Mouse (Mus musculus): Measurements from ENCODE around the gene Clstn3. TPM values are rescaled to one million over a fixed set of nuclear protein-coding genes. Genes with fewer than 3 reads are reported as not detected.
A peak's percentile ranks its signal among the peaks of the same experiment; 100 is the strongest.
"Not testable (repeated sequence)": the region's sequence is repeated elsewhere in the genome, so short reads cannot be mapped to it uniquely, and the experiment has no call there.

The Clstn3 gene
- polyA plus RNA-seq, 1 experiment from 2014 or later = 183 TPM

DNA sequence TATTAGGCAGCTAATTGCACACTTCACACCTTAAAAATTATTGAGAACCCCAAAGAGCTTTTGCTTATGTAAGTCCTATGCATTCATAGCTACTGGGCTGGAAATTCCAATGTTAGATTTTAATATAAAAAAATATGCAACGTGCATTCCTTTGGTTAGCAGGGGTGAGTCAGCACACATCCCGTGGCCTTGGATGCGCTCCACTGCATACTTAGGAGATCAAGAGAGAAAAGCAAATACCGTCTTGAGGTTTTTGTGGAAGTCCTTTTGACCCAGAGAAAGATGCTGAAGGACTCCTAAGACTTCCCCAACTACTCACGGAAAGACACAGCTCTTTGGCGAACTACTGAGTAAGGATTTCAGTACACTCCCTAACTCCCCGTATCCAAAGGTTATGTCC lies 20.3 kb upstream of the Clstn3 start:
- H3K9me3 ChIP-seq (replicated peaks; ENCODE audit: control insufficient read depth, low read length, poor library complexity, severe bottlenecking) = no peaks in the 10 kb centered on the region
- no peaks in the 10 kb centered on the region for H3K27me3 ChIP-seq (ENCODE audit: control insufficient read depth, insufficient read depth, low read depth, low read length)
- H3K4me1 ChIP-seq (ENCODE audit: control insufficient read depth, insufficient read depth, low read length) = no peaks in the 10 kb centered on the region
- H3K4me3 ChIP-seq (ENCODE audit: low read depth, low read length) = no peak overlapping the region; the same call in 1 of the 2 replicates
- no peak overlapping the region for H3K9ac ChIP-seq (ENCODE audit: low read depth, low read length)
- 83% methylated on average over 7 of the region's 7 CpGs for whole genome bisulfite sequencing
- H3K4me2 ChIP-seq (ENCODE audit: low read length) = peak overlapping the region; percentile 47
- H3K36me3 ChIP-seq (ENCODE audit: control insufficient read depth, insufficient read depth, low read length) = no peaks in the 10 kb centered on the region
- no peak; the same call in 1 of the 2 replicates for ATAC-seq
- H3K27ac ChIP-seq (ENCODE audit: low read length) = no peak overlapping the region

DNA sequence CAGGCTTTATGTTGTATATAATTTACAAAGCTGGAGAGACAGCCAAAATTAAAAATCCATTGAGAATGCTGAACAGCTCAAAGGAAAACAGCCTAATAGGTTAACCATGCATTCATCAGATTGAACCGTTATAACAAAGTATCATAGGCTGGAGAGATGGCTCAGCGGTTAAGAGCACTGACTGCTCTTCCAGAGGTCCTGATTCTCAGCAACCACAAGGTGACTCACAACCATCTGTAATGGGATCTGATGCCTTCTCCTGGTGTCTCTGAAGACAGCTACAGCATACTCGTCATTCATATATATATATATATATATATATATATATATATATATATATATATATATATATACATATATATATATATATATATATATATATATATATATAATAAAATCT lies 19.2 kb upstream of the Clstn3 start:
- not testable (repeated sequence) for H3K27ac ChIP-seq (ENCODE audit: low read length); H3K4me2 ChIP-seq (ENCODE audit: low read length); H3K27me3 ChIP-seq (ENCODE audit: control insufficient read depth, insufficient read depth, low read depth, low read length); H3K4me3 ChIP-seq (ENCODE audit: low read depth, low read length); H3K9me3 ChIP-seq (replicated peaks; ENCODE audit: control insufficient read depth, low read length, poor library complexity, severe bottlenecking); H3K9ac ChIP-seq (ENCODE audit: low read depth, low read length); H3K4me1 ChIP-seq (ENCODE audit: control insufficient read depth, insufficient read depth, low read length); ATAC-seq; H3K36me3 ChIP-seq (ENCODE audit: control insufficient read depth, insufficient read depth, low read length)
- WGBS = 81% methylated on average over 3 of the region's 3 CpGs

DNA sequence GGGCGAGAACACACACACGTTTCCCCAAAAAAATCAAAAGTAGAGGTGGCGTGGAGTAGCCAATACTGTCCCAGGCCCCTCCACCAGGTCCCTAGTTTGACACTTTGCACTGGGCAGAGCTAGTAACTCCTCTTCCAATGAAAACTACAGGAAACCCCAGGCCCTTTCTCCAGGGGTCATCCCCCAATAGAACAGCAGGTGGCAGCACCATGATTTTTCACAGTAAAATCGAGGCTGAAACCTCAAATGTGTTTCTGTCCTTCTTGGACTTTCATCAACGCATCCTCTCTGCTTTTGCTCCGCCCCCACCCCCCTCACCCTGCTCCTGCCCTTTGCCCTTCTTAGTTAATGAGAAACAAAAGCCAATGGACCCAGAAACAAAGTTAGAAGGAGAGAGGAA lies 17.0 kb upstream of the Clstn3 start:
- no peaks in the 10 kb centered on the region for H3K27me3 ChIP-seq (ENCODE audit: control insufficient read depth, insufficient read depth, low read depth, low read length)
- H3K4me2 ChIP-seq (ENCODE audit: low read length) = no peak overlapping the region
- no peak overlapping the region for H3K9ac ChIP-seq (ENCODE audit: low read depth, low read length)
- H3K4me1 ChIP-seq (ENCODE audit: control insufficient read depth, insufficient read depth, low read length) = no peaks in the 10 kb centered on the region
- ATAC-seq = no peak
- H3K9me3 ChIP-seq (replicated peaks; ENCODE audit: control insufficient read depth, low read length, poor library complexity, severe bottlenecking) = no peaks in the 10 kb centered on the region
- H3K27ac ChIP-seq (ENCODE audit: low read length) = no peak overlapping the region
- WGBS = 22% methylated on average over 6 of the region's 6 CpGs
- no peak overlapping the region for H3K4me3 ChIP-seq (ENCODE audit: low read depth, low read length)
- H3K36me3 ChIP-seq (ENCODE audit: control insufficient read depth, insufficient read depth, low read length) = no peaks in the 10 kb centered on the region

DNA sequence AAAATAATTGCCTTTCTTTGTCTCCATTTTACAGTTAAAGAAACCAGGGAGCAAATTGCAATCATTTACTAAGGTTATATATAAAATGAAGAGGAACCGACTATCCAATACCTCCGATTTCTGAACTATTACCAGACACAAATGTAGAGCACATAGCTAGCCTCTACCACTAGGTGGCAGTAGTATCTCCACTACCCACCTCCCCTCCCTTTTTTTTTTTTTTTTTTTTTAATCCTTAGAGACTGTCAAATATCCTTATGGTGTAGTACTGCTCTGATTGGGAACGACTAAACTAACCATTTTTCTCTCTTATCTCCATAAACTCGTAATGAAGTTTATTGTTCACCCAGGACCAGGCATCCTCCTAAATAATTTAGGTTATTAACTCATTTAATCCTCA lies 15.7 kb upstream of the Clstn3 start:
- ATAC-seq = no peak
- H3K4me3 ChIP-seq (ENCODE audit: low read depth, low read length) = no peak overlapping the region
- H3K36me3 ChIP-seq (ENCODE audit: control insufficient read depth, insufficient read depth, low read length) = no peaks in the 10 kb centered on the region
- H3K9ac ChIP-seq (ENCODE audit: low read depth, low read length) = no peak overlapping the region
- no peaks in the 10 kb centered on the region for H3K9me3 ChIP-seq (replicated peaks; ENCODE audit: control insufficient read depth, low read length, poor library complexity, severe bottlenecking)
- H3K27me3 ChIP-seq (ENCODE audit: control insufficient read depth, insufficient read depth, low read depth, low read length) = no peaks in the 10 kb centered on the region
- H3K4me2 ChIP-seq (ENCODE audit: low read length) = no peak overlapping the region
- no peak overlapping the region for H3K27ac ChIP-seq (ENCODE audit: low read length)
- no peaks in the 10 kb centered on the region for H3K4me1 ChIP-seq (ENCODE audit: control insufficient read depth, insufficient read depth, low read length)
- 61% methylated on average over 4 of the region's 4 CpGs for WGBS

DNA sequence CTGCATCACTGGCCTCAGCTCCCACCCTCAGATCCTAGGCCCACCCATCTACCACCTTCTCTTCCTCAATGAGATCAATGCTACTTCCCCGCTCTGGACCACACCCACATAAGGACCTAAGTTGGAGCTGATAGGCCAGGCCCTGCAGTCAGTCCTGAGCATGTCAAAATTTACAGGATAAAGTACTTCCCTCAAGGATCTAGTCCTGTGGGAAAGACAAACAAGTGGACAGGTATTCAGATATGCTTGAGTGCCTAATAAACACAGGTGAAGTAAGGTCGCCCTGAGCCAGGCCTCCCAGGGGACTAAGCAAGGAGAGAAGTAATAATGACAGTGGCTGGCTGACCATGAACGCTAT lies 15.0 kb upstream of the Clstn3 start:
- 87% methylated on average over 3 of the region's 3 CpGs for WGBS

DNA sequence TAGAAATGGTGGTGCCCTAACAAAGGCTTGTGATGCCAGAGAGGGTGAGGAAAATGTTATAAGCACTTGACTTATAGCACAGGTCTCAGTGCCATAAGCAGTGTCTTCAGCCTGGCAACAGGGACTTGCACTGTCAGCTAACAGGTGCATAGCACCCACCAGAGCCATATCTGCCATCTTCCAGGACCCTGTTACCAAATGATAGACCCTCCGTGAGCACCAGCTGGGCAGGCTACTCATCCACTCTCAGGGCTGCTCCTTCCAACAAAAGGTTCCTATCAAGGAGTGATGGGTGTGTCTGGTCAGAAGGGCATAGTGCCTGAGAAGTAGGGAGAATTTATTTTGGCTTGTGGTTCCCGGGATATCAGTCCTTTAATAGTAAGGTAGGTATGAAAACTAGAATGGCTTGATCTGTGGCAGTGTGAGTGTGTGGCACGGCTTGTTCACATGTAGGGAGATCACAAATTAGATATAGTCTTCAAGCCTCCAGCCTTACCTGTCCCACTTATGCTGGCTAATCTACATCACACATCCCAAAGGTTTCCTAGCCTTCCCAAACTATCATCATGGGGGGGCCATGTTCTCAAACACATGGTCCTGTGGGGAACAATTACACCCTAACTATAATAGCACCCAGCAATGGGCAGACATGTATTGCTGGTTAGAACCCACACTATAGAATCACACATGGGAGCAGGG lies 14.4 kb upstream of the Clstn3 start:
- H3K4me1 ChIP-seq (ENCODE audit: control insufficient read depth, insufficient read depth, low read length) = no peaks in the 10 kb centered on the region
- no peak overlapping the region for H3K27ac ChIP-seq (ENCODE audit: low read length)
- no peak overlapping the region for H3K4me3 ChIP-seq (ENCODE audit: low read depth, low read length)
- no peaks in the 10 kb centered on the region for H3K27me3 ChIP-seq (ENCODE audit: control insufficient read depth, insufficient read depth, low read depth, low read length)
- no peaks in the 10 kb centered on the region for H3K36me3 ChIP-seq (ENCODE audit: control insufficient read depth, insufficient read depth, low read length)
- no peak overlapping the region for H3K9ac ChIP-seq (ENCODE audit: low read depth, low read length)
- ATAC-seq = no peak
- H3K9me3 ChIP-seq (replicated peaks; ENCODE audit: control insufficient read depth, low read length, poor library complexity, severe bottlenecking) = no peaks in the 10 kb centered on the region
- WGBS = 89% methylated on average over 3 of the region's 3 CpGs
- H3K4me2 ChIP-seq (ENCODE audit: low read length) = no peak overlapping the region

More for the DNA sequence above, 15.0 kb upstream of the Clstn3 start:
- Histone ChIP-seq H3K36me3 (ENCODE audit: control insufficient read depth, insufficient read depth, low read length) (no peaks in the 10 kb centered on the region), H3K27me3 (ENCODE audit: control insufficient read depth, insufficient read depth, low read depth, low read length) (no peaks in the 10 kb centered on the region), H3K4me3 (ENCODE audit: low read depth, low read length) (no peak overlapping the region), H3K4me1 (ENCODE audit: control insufficient read depth, insufficient read depth, low read length) (no peaks in the 10 kb centered on the region), H3K9ac (ENCODE audit: low read depth, low read length) (no peak overlapping the region), H3K4me2 (ENCODE audit: low read length) (no peak overlapping the region), H3K9me3 (replicated peaks; ENCODE audit: control insufficient read depth, low read length, poor library complexity, severe bottlenecking) (no peaks in the 10 kb centered on the region), H3K27ac (ENCODE audit: low read length) (no peak overlapping the region)
- no peak for ATAC-seq

DNA sequence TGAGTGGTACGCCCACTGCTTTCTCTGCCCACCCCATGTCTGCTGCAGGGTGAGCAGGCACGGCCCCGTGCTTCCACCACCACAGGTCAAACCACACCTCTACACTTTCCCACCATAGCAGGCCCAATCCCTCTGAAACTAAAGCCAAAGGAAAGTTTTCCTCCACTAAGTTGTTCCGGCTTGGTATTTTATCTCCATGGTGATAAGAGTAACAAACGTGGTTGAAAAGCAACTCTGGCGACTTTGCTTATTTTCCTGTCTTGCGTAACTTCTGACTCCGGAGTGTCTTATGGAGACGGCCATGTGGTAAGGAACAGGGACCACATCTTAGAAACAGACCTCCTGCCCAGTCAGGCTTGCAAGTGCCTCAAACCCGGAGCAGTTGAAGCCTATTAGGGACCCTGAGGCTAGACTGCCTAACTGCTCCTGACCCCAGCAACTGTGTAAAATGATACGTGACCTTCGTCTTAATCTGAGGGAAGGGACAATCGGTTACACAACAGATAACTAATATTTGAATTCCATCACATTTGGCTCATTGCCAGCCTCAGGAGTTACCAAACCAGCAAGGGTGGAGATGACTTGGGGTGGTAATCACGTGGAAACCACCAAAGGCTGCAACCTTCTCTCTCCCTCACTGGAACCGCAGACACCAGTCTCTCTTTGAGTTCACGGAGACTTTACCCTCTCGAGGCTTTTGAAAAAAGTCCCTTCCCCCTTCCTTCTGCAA lies 13.5 kb upstream of the Clstn3 start:
- Histone ChIP-seq H3K9me3 (replicated peaks; ENCODE audit: control insufficient read depth, low read length, poor library complexity, severe bottlenecking) (no peaks in the 10 kb centered on the region), H3K4me2 (ENCODE audit: low read length) (no peak overlapping the region), H3K27me3 (ENCODE audit: control insufficient read depth, insufficient read depth, low read depth, low read length) (no peaks in the 10 kb centered on the region), H3K27ac (ENCODE audit: low read length) (no peak overlapping the region), H3K36me3 (ENCODE audit: control insufficient read depth, insufficient read depth, low read length) (no peaks in the 10 kb centered on the region), H3K9ac (ENCODE audit: low read depth, low read length) (no peak overlapping the region), H3K4me1 (ENCODE audit: control insufficient read depth, insufficient read depth, low read length) (no peaks in the 10 kb centered on the region), H3K4me3 (ENCODE audit: low read depth, low read length) (no peak overlapping the region)
- no peak for ATAC-seq
- WGBS = 78% methylated on average over 17 of the region's 17 CpGs

DNA sequence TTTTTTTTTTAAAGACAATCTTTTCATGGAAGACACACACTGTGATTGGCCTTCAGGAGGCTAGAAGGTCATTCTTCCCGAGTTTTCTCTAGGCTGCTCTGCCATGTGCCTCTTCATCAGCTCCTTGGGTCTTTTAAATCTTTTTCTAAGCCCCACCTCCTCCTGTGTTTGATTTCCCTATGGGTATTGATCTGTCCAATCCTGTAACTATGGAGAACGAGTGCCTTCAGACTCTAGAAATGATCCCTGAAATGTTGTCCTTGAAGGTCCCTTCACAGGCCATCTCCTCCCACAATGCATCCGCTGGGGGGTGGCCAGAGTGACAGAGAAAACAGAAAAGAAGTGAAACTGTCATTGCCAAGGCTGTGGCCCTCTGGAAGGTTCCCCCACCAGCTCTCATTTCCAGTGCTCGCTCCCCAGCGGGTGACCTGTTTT lies 12.6 kb upstream of the Clstn3 start:
- Histone ChIP-seq H3K9ac (ENCODE audit: low read depth, low read length) (no peak overlapping the region), H3K27me3 (ENCODE audit: control insufficient read depth, insufficient read depth, low read depth, low read length) (no peaks in the 10 kb centered on the region), H3K4me1 (ENCODE audit: control insufficient read depth, insufficient read depth, low read length) (no peaks in the 10 kb centered on the region), H3K27ac (ENCODE audit: low read length) (no peak overlapping the region), H3K36me3 (ENCODE audit: control insufficient read depth, insufficient read depth, low read length) (no peaks in the 10 kb centered on the region), H3K9me3 (replicated peaks; ENCODE audit: control insufficient read depth, low read length, poor library complexity, severe bottlenecking) (no peaks in the 10 kb centered on the region), H3K4me3 (ENCODE audit: low read depth, low read length) (no peak overlapping the region), H3K4me2 (ENCODE audit: low read length) (no peak overlapping the region)
- ATAC-seq = no peak
- 67% methylated on average over 5 of the region's 5 CpGs for WGBS

DNA sequence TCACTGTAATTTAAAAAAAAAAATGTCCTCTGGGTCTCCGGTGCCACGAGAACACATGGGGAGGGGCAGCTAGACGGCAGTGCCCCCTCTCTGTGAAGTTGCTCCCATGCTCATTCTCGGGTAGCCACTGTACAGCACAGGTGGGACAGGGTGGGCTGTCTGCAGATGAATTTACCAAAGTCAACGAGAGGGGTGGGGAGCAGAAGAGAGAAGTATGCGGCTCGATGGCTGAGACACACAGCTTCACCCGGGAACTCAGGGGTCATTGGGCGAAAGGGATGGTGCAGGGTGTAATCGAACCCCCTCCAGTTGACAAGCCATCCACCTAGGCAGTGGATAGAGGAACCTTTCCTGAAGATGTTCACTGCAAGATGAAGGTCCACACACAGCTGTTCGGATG lies 12.2 kb upstream of the Clstn3 start:
- H3K9ac ChIP-seq (ENCODE audit: low read depth, low read length) = no peak overlapping the region
- no peak overlapping the region for H3K4me2 ChIP-seq (ENCODE audit: low read length)
- no peak overlapping the region for H3K4me3 ChIP-seq (ENCODE audit: low read depth, low read length)
- WGBS = 88% methylated on average over 11 of the region's 11 CpGs
- ATAC-seq = no peak
- no peak overlapping the region for H3K27ac ChIP-seq (ENCODE audit: low read length)
- H3K27me3 ChIP-seq (ENCODE audit: control insufficient read depth, insufficient read depth, low read depth, low read length) = no peaks in the 10 kb centered on the region
- no peaks in the 10 kb centered on the region for H3K4me1 ChIP-seq (ENCODE audit: control insufficient read depth, insufficient read depth, low read length)
- no peaks in the 10 kb centered on the region for H3K36me3 ChIP-seq (ENCODE audit: control insufficient read depth, insufficient read depth, low read length)
- no peaks in the 10 kb centered on the region for H3K9me3 ChIP-seq (replicated peaks; ENCODE audit: control insufficient read depth, low read length, poor library complexity, severe bottlenecking)

Measured in midbrain, embryonic 16.5 days (tissue).